Mouse (Mus musculus) myocyte (in vitro differentiated cells): ENCODE measurements around the gene Cep95. TPM values are rescaled to one million over a fixed set of nuclear protein-coding genes. Genes with fewer than 3 reads are reported as not detected.

Experiments used
- H3K27me3 ChIP-seq: one replicate; pipeline ENCODE4 v1.6.1; 2011; ENCODE audit not compliant: control insufficient read depth, insufficient read depth, insufficient read length
- H3K36me3 ChIP-seq: one replicate; pipeline ENCODE4 v1.6.1; 2011; ENCODE audit not compliant: control insufficient read depth, insufficient read depth
- H3K4me2 ChIP-seq: one replicate; pipeline ENCODE4 v1.6.1; 2011; ENCODE audit warnings: low read depth, control low read depth
- H3K4me3 ChIP-seq: one replicate; pipeline ENCODE4 v1.5.1; 2011; ENCODE audit warnings: mild to moderate bottlenecking, control low read depth, moderate library complexity
- H3K79me2 ChIP-seq: one replicate; pipeline ENCODE4 v1.6.1; 2011; ENCODE audit not compliant: control insufficient read depth, insufficient read depth
- H3ac ChIP-seq: one replicate; pipeline ENCODE4 v1.6.1; 2011; ENCODE audit not compliant: control insufficient read depth, insufficient read length
- CEBPB ChIP-seq: IDR thresholded peaks from 2 replicates; pipeline ENCODE4 v1.6.1; 2011; ENCODE audit warnings: mild to moderate bottlenecking, moderate library complexity; ENCODE audit not compliant: poor library complexity, insufficient read depth, severe bottlenecking
- E2F4 ChIP-seq: IDR thresholded peaks from one replicate; pipeline ENCODE4 v1.6.1; 2011; ENCODE audit warnings: mild to moderate bottlenecking, control low read depth, moderate library complexity; ENCODE audit not compliant: insufficient read depth
- MAX ChIP-seq: IDR thresholded peaks from one replicate; pipeline ENCODE4 v1.6.1; 2011; ENCODE audit warnings: low read depth, mild to moderate bottlenecking, control low read depth
- MYOD1 ChIP-seq, 3 experiments: IDR thresholded peaks; one replicate each; pipeline ENCODE4 v1.6.1; 2011; ENCODE audit warnings: control low read depth in 2 of 3, low read depth in 2 of 3, mild to moderate bottlenecking in 2 of 3, moderate library complexity in 1 of 3; ENCODE audit not compliant: insufficient read length in 2 of 3, control insufficient read depth in 1 of 3
- MYOG ChIP-seq, 3 experiments: IDR thresholded peaks; one replicate each; pipeline ENCODE4 v1.6.1; 2011; ENCODE audit warnings: control low read depth in 2 of 3, low read depth in 2 of 3, mild to moderate bottlenecking in 2 of 3; ENCODE audit not compliant: insufficient read length in 2 of 3, control insufficient read depth in 1 of 3, insufficient read depth in 1 of 3
- POLR2A ChIP-seq: IDR thresholded peaks from one replicate; pipeline ENCODE4 v1.6.1; 2011; ENCODE audit warnings: low read depth, mild to moderate bottlenecking, control low read depth, moderate library complexity; ENCODE audit not compliant: insufficient read length
- POLR2AphosphoS2 ChIP-seq: IDR thresholded peaks from one replicate; pipeline ENCODE4 v1.6.1; 2011; ENCODE audit warnings: low read depth, control low read depth; ENCODE audit not compliant: insufficient read length
- REST ChIP-seq: IDR thresholded peaks from one replicate; pipeline ENCODE4 v1.6.1; 2011; ENCODE audit warnings: mild to moderate bottlenecking, control low read depth, moderate library complexity; ENCODE audit not compliant: insufficient read depth, insufficient read length
- SRF ChIP-seq: IDR thresholded peaks from one replicate; pipeline ENCODE4 v1.6.1; 2011; ENCODE audit warnings: low read depth; ENCODE audit not compliant: control insufficient read depth, insufficient read length
- TCF12 ChIP-seq: IDR thresholded peaks from one replicate; pipeline ENCODE4 v1.6.1; 2011; ENCODE audit warnings: mild to moderate bottlenecking, control low read depth; ENCODE audit not compliant: poor library complexity, insufficient read depth, severe bottlenecking
- TCF3 ChIP-seq: IDR thresholded peaks from one replicate; pipeline ENCODE4 v1.6.1; 2011; ENCODE audit warnings: low read depth, control low read depth; ENCODE audit not compliant: insufficient read length
- USF1 ChIP-seq: IDR thresholded peaks from one replicate; pipeline ENCODE4 v1.6.1; 2011; ENCODE audit warnings: low read depth, mild to moderate bottlenecking, control low read depth, moderate library complexity
- polyA plus RNA-seq: library from polyadenylated mRNA; unstranded; fragments of >200 nt; fragmentation: generic; extraction: Trizol; gene quantifications from one replicate; pipeline ENCODE4 v1.2.1, GENCODE M21; 2012; ENCODE audit warnings: missing spikeins

The Cep95 gene
- polyA plus RNA-seq, 1 experiment = 3.5 TPM

DNA sequence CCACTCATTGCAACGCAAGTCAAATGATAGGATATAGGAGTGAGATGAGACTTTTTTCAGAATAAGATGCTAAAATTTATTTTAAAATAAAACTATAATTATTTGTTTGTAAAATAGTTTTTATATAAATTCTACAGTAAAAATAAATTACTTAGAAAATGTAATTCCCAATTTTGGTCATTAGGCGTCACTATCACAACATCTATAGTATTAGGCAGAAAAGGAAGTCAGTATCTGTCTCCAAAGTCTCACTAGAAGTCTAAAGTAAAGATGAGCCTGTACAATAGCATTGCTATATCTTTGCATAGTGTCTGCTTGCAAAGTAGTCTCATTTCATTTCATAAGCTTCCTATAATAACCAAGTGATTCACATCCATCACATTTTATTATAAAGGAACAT lies 62.4 kb downstream of the Cep95 start:
- Histone ChIP-seq H3K4me3 (no peak overlapping the region), H3K27me3 (no peaks in the 10 kb centered on the region), H3K79me2 (no peaks in the 10 kb centered on the region), H3ac (no peak overlapping the region), H3K4me2 (no peak overlapping the region), H3K36me3 (peaks cover 21% of the 10 kb centered on the region)
- no peak for TF ChIP-seq TCF12
- TF ChIP-seq MYOD1 (IDR thresholded peaks at IDR 0.05; ENCODE audit: control insufficient read depth in 1 of 3, insufficient read length in 2 of 3, low read depth in 2 of 3) = no peak
- no peak for TF ChIP-seq MYOG (IDR thresholded peaks at IDR 0.05; ENCODE audit: control insufficient read depth in 1 of 3, insufficient read depth in 1 of 3, insufficient read length in 2 of 3, low read depth in 2 of 3)
- TF ChIP-seq E2F4 = no peak
- no peak for TF ChIP-seq MAX
- TF ChIP-seq POLR2AphosphoS2 = no peak
- TF ChIP-seq POLR2A = no peak
- TF ChIP-seq TCF3 = no peak
- TF ChIP-seq CEBPB = no peak
- TF ChIP-seq REST = no peak
- no peak for TF ChIP-seq SRF
- no peak for TF ChIP-seq USF1

Other genes starting within 250 kb of the Cep95 start
- gene Tex2, start 175.8 kb upstream of the Cep95 start, polyA plus RNA-seq = 7.0 TPM
- gene Pecam1, start 38.6 kb upstream of the Cep95 start, polyA plus RNA-seq = 0.01 TPM
- 7.7 TPM for gene Milr1, start 38.0 kb upstream of the Cep95 start, polyA plus RNA-seq
- gene Polg2, start 9.7 kb upstream of the Cep95 start, polyA plus RNA-seq = 4.4 TPM
- gene Ddx5, start 67 bp upstream of the Cep95 start, polyA plus RNA-seq = 198 TPM
- gene Smurf2, start 131.5 kb downstream of the Cep95 start, polyA plus RNA-seq = 11.5 TPM
- gene Kpna2, start 210.3 kb downstream of the Cep95 start, polyA plus RNA-seq = 32.8 TPM
- 2.5 TPM for gene 1810010H24Rik, start 236.4 kb downstream of the Cep95 start, polyA plus RNA-seq